Mouse (Mus musculus) thymus, postnatal 25 days (tissue): Measurements from ENCODE around the gene Tmtc2.

Source experiments
- DNase-seq: peaks from one replicate; pipeline ENCODE4 v3.0.0; 2022

The Tmtc2 gene

GRCm38 (mm10) chr10:105495248-105495647 is 79.0 kb downstream of the Tmtc2 start:
- no peak for DNase-seq

- DNase-seq = no peak
Measured at GRCm38 (mm10) chr10:105492485-105492884, 81.8 kb downstream of the Tmtc2 start.

- no peak for DNase-seq
Measured at GRCm38 (mm10) chr10:105490748-105491147, 83.5 kb downstream of the Tmtc2 start.

- no peak for DNase-seq
Measured at GRCm38 (mm10) chr10:105489970-105490735, 84.1 kb downstream of the Tmtc2 start.

GRCm38 (mm10) chr10:105486977-105487376 is 87.3 kb downstream of the Tmtc2 start:
- DNase-seq = no peak

- no peak for DNase-seq
Measured at GRCm38 (mm10) chr10:105484355-105485094, 89.7 kb downstream of the Tmtc2 start.

GRCm38 (mm10) chr10:105479771-105480170 is 94.5 kb downstream of the Tmtc2 start:
- DNase-seq = no peak

- DNase-seq = no peak
Measured at GRCm38 (mm10) chr10:105477623-105478238, 96.5 kb downstream of the Tmtc2 start.

- DNase-seq = no peak
Measured at GRCm38 (mm10) chr10:105474162-105474830, 100.0 kb downstream of the Tmtc2 start.

GRCm38 (mm10) chr10:105464378-105464777 is 109.9 kb downstream of the Tmtc2 start:
- no peak for DNase-seq

GRCm38 (mm10) chr10:105453441-105453840 is 120.8 kb downstream of the Tmtc2 start:
- DNase-seq = no peak

- no peak for DNase-seq
Measured at GRCm38 (mm10) chr10:105447191-105447590, 127.1 kb downstream of the Tmtc2 start.

GRCm38 (mm10) chr10:105444309-105444708 is 129.9 kb downstream of the Tmtc2 start:
- no peak for DNase-seq

GRCm38 (mm10) chr10:105434879-105435278 is 139.4 kb downstream of the Tmtc2 start:
- DNase-seq = no peak

- DNase-seq = no peak
Measured at GRCm38 (mm10) chr10:105430885-105431284, 143.4 kb downstream of the Tmtc2 start.

GRCm38 (mm10) chr10:105430232-105430631 is 144.0 kb downstream of the Tmtc2 start:
- no peak for DNase-seq

GRCm38 (mm10) chr10:105428080-105428479 is 146.2 kb downstream of the Tmtc2 start:
- no peak for DNase-seq

- DNase-seq = no peak
Measured at GRCm38 (mm10) chr10:105427625-105428024, 146.6 kb downstream of the Tmtc2 start.

- DNase-seq = no peak
Measured at GRCm38 (mm10) chr10:105425052-105425451, 149.2 kb downstream of the Tmtc2 start.

- DNase-seq = no peak
Measured at GRCm38 (mm10) chr10:105423187-105423586, 151.1 kb downstream of the Tmtc2 start.

- no peak for DNase-seq
Measured at GRCm38 (mm10) chr10:105417845-105418383, 156.3 kb downstream of the Tmtc2 start.

GRCm38 (mm10) chr10:105416601-105417000 is 157.7 kb downstream of the Tmtc2 start:
- no peak for DNase-seq
